Mouse (Mus musculus) cerebral cortex, adult 2 months (tissue): ENCODE data around the gene Arid1b.

ENCODE experiments used
- WGBS: fragments of 180-500 bp; shearing (Covaris S2); methylation state at CpG from one replicate; pipeline ENCODE4 v1.1.7; 2018; 5-methylcytosine and 5-hydroxymethylcytosine counted together

Arid1b gene

GRCm38 (mm10) chr17:5085942-5086341 lies 91.8 kb downstream of the Arid1b start:
- WGBS = 47% methylated on average over 5 of the region's 5 CpGs

- 80% methylated on average over 2 of the region's 2 CpGs for WGBS
Observed at GRCm38 (mm10) chr17:5088241-5088640, 94.1 kb downstream of the Arid1b start.

- WGBS = 77% methylated on average over 5 of the region's 5 CpGs
Observed at GRCm38 (mm10) chr17:5088822-5089221, 94.7 kb downstream of the Arid1b start.

- WGBS = 51% methylated on average over 12 of the region's 12 CpGs
Observed at GRCm38 (mm10) chr17:5089541-5089940, 95.4 kb downstream of the Arid1b start.

- WGBS = 77% methylated on average over 16 of the region's 16 CpGs
Observed at GRCm38 (mm10) chr17:5091490-5091889, 97.4 kb downstream of the Arid1b start.

GRCm38 (mm10) chr17:5091934-5092333 lies 97.8 kb downstream of the Arid1b start:
- WGBS = 76% methylated on average over 10 of the region's 10 CpGs

- WGBS = 66% methylated on average over 2 of the region's 2 CpGs
Observed at GRCm38 (mm10) chr17:5093343-5093742, 99.2 kb downstream of the Arid1b start.

- whole genome bisulfite sequencing = 75% methylated on average over 5 of the region's 5 CpGs
Observed at GRCm38 (mm10) chr17:5094636-5095035, 100.5 kb downstream of the Arid1b start.

- 72% methylated on average over 13 of the region's 13 CpGs for WGBS
Observed at GRCm38 (mm10) chr17:5095741-5096140, 101.6 kb downstream of the Arid1b start.

- WGBS = 95% methylated on average over 4 of the region's 4 CpGs
Observed at GRCm38 (mm10) chr17:5097046-5097445, 102.9 kb downstream of the Arid1b start.

- 79% methylated on average over 21 of the region's 21 CpGs for WGBS
Observed at GRCm38 (mm10) chr17:5097545-5098475, 103.7 kb downstream of the Arid1b start.

GRCm38 (mm10) chr17:5098727-5099126 lies 104.6 kb downstream of the Arid1b start:
- 83% methylated on average over 7 of the region's 7 CpGs for WGBS

GRCm38 (mm10) chr17:5099238-5099637 lies 105.1 kb downstream of the Arid1b start:
- WGBS = 66% methylated on average over 4 of the region's 4 CpGs

GRCm38 (mm10) chr17:5101157-5101556 lies 107.0 kb downstream of the Arid1b start:
- 61% methylated on average over 8 of the region's 8 CpGs for whole genome bisulfite sequencing

GRCm38 (mm10) chr17:5101887-5102286 lies 107.8 kb downstream of the Arid1b start:
- WGBS = 62% methylated on average over 2 of the region's 2 CpGs

- WGBS = 33% methylated on average over 6 of the region's 6 CpGs
Observed at GRCm38 (mm10) chr17:5105746-5106145, 111.6 kb downstream of the Arid1b start.

GRCm38 (mm10) chr17:5106263-5107195 lies 112.4 kb downstream of the Arid1b start:
- WGBS = 46% methylated on average over 11 of the region's 11 CpGs

- 66% methylated on average over 4 of the region's 4 CpGs for WGBS
Observed at GRCm38 (mm10) chr17:5107501-5107900, 113.4 kb downstream of the Arid1b start.

- 86% methylated on average over 1 of the region's 1 CpGs for WGBS
Observed at GRCm38 (mm10) chr17:5108022-5108421, 113.9 kb downstream of the Arid1b start.

- 39% methylated on average over 2 of the region's 2 CpGs for WGBS
Observed at GRCm38 (mm10) chr17:5108546-5109142, 114.5 kb downstream of the Arid1b start.

GRCm38 (mm10) chr17:5109343-5109742 lies 115.2 kb downstream of the Arid1b start:
- 81% methylated on average over 8 of the region's 8 CpGs for WGBS

GRCm38 (mm10) chr17:5110159-5110558 lies 116.0 kb downstream of the Arid1b start:
- 80% methylated on average over 4 of the region's 4 CpGs for WGBS
